Mouse (Mus musculus) A20 (cell line): ENCODE measurements around the gene Plod3.

Experiments used
- DNase-seq: peaks from one replicate; pipeline ENCODE4 v3.0.0-alpha.2; 2011; ENCODE audit warnings: low read depth, low spot score

The Plod3 gene

DNA sequence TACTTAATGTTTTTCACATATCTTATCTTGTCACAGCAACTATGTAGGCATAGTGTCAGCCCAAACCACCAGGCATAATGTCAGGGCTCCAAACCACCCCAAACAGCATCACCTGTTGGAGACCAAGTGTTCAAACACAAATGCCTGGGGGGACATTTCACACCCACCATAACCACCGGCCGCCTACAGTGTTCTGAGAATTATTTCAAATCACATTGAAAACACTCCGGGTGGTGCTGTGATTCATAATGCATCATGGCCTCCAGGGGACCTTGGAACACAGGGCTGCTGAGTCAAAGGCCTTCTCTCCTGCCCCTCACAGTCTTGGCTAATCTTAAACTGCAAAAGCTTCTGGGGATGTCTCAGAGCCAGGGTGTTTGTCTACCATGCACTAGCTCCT is 29.1 kb downstream of the Plod3 start:
- DNase-seq: no peak

- no peak for DNase-seq
Measured at GRCm38 (mm10) chr5:137024318-137024717, 37.5 kb downstream of the Plod3 start.

GRCm38 (mm10) chr5:137025132-137025531 is 38.3 kb downstream of the Plod3 start:
- DNase-seq: peak; percentile 72

DNA sequence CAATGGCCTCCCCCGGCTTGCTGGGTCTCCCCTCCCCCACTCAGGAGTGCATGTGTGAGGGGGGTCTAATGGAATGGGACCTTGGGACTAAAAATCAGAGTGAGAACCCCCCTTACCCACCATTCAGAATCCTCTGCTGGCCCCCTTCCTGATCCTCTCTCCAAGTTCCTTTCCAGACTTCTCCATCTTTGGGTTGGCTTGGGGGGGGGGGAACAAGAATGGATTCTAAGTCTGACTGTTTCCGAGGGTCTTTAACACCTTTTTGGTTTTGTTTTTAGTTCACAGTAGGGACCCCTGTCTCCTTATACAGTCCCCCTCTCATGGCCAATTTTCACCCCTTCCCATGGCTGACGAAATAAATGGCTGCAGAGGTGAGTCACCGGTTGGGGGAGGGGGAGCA is 39.3 kb downstream of the Plod3 start, which contains the start of gene Vgf:
Gene Vgf (plus strand): TSS at position 301 of the 400 bp plus-strand sequence.
- DNase-seq: no peak

DNA sequence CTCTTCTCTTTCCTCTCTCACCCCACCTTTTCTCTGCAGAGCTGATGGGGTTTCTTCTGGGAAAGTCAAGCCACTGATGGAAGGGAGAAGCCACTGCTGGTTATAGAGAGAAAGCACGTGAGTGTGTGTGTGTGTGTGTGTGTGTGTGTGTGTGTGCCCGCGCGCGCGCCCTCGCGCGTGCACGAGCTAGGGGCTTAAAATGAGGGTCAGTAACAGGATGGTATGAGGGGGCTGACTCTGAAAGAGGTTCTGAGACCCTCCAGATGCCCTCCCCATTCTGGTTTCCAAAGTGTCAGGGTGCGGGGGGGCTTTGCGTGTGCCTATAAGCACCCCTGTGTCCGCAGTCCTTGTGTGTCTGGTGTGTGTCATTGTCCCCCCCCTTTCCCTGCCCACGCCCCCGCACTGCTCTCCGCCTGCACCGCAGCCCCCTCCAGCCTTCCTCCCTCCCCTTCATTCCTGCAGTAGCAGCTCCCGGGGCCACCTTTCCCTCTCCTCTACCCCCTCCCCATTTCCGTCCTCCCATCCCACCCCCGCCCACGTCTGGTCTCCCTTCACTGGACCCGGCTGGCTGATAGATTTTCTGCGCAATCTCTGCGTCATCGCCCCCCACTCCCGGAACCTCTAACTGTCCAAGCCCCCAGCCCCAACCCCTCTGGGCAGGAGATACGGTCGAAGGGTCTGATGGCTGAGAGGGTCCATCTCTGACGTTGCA is 41.9 kb downstream of the Plod3 start:
- no peak for DNase-seq

GRCm38 (mm10) chr5:137029273-137029585 is 42.4 kb downstream of the Plod3 start:
- no peak for DNase-seq

- DNase-seq: peak; percentile 97
Measured at GRCm38 (mm10) chr5:137029643-137030415, 43.0 kb downstream of the Plod3 start.

DNA sequence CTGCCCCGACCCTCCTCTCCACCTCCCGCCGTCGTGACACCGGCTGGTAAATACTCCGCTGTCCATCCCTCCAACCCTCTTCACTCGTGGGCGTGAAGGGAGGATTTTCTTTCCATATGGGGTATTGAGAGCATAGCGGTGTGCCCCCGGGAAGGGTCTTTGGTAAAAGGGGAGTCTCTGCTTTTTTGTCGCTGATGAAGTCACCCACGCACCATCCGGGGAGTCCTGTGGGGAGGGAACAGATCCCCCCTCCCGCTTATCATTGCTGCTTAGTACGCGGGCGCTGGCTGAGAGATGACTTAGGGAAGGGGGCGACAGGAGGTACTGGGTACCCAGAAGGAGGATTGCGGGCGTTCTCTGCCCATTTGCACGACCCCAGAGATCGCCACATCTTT is 43.6 kb downstream of the Plod3 start:
- DNase-seq: no peak

- no peak for DNase-seq
Measured at GRCm38 (mm10) chr5:137031076-137032032, 44.5 kb downstream of the Plod3 start.

- DNase-seq: peak; percentile 58
Measured at GRCm38 (mm10) chr5:137032033-137032421, 45.2 kb downstream of the Plod3 start.

DNA sequence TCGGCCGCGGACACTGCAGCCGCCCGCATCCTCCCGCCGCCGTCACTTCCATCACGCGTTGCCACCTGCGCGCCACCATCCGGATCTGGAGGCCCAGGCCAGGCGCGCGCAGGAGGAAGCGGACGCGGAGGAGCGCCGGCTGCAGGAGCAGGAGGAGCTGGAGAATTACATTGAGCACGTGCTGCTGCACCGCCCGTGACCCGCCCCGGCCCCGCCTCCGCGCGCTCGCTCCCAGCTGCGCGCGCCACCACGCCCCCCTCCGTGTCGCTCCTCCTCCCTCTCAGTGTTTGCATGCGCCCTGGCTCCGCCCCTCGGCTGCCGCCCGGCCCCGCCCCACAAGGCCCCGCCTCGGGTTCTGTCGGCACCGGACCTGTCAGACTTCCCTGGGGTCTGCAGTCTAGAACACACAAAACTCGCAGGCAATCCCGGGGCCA is 45.8 kb downstream of the Plod3 start:
- DNase-seq: peak; percentile 93

DNA sequence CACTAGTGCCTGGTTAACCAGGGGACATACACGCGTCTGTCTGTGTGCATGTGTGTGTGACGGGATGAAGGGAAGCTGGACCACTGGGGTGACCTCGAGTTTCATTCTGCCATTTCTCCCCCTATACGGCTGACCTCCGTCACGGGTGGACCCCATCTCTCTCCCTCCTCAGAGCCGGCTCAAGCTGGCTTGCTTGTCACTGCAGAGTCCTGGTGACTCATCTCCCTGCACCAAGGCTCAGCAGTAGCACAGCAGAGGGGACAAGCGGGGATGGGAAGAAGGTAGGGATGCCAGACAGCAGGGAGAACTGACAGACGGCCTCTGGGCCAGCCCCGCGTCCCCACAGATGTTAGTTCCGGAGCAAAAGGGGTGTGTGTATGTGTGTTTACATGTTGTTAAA is 49.4 kb downstream of the Plod3 start:
- DNase-seq: no peak

DNA sequence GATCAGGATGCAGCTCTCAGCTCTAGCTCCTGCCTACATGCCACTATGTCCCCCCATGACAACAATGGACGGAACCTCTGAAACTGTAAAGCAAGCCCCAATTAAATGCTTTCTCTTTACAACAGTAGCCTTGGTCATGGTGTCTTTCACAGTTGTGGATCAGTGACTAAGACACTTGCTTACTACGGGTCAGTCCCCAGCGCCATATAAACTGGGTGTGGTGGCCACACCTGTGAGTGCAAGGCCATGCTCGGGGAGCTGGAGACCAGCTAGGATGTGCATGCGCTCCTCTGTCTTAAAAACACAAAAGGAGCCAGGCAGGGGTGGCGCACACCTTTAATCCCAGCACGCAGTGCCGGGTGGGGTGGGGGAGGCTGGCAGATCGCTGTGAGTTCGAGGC is 52.6 kb downstream of the Plod3 start:
- no peak for DNase-seq

DNA sequence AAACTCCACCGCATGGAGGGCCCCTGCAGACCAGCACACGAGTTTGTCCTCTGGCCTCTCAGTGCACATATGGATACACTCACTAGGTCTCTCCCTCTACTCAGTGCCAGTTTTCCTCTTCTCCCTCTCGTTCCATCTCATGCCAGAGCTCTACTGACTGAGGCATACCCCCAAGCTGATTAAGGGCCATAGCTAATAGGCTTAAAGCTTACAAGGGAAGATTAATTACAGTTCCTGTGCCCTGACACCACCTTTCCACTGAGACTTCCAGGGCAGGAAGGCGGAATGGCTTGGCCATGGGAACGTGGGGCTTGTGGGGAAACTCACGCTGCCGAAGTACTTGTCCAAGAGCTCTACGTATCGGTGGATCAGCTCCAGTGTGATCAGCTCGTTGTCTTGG is 54.6 kb downstream of the Plod3 start:
- DNase-seq: no peak

GRCm38 (mm10) chr5:137043997-137044396 is 57.2 kb downstream of the Plod3 start:
- no peak for DNase-seq

GRCm38 (mm10) chr5:137045402-137046323 is 58.8 kb downstream of the Plod3 start, which contains the start of gene Ap1s1:
TSS of gene Ap1s1 (minus strand) at chr5:137046135.
- DNase-seq: peak; percentile 96
